Mouse (Mus musculus) NIH3T3 (cell line): Measurements from ENCODE around the gene Ywhae.

Source experiments
- DNase-seq: peaks from one replicate; pipeline ENCODE4 v3.0.0-alpha.2; 2012; ENCODE audit warnings: low read depth

The Ywhae gene

DNA sequence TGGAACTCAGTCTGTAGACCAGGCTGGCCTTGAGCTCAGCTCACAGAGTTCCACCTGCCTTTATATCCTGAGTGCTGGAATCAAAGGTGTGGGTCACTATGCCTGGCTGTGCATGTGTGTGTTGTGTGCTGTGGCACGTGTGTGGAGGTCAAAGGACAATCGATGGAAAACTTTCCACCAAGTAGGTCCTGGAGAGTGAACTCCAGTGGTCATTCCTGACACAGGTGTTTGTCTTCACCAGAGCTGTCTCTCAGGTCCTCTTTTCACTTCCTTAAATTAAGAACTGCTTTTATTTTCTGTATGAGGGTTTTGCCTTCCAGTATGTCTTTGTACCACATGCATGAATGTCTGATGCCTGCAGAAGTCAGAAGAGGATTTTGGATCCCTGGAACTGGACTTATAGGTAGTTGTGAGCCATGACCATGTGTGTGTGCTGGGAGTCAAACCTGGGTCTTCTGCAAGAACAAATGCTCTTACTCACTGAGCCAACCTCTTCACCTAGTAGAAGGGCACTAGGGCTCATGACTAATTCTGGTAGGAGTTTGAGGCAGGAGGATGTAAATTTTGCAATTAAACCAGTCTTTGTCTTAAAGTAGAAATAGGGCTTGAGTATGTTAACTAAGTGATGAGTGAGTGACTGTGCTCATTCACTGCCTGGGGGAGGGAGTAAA lies 5.3 kb downstream of the Ywhae start:
- DNase-seq: no peak

DNA sequence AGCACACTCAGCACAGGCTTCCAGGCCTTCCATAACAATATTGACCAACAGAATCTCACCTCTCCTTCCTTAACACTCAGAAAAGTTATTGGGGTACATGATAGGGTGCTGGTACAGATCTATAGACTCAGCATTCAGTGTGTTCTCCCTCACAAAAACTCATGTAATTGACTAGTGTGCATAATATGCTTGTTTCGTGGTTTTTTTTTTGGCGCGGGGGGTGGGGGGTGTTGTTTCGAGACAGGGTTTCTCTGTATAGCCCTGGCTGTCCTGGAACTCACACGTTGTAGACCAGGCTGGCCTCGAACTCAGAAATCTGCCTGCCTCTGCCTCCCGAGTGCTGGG lies 5.8 kb downstream of the Ywhae start:
- DNase-seq: no peak

DNA sequence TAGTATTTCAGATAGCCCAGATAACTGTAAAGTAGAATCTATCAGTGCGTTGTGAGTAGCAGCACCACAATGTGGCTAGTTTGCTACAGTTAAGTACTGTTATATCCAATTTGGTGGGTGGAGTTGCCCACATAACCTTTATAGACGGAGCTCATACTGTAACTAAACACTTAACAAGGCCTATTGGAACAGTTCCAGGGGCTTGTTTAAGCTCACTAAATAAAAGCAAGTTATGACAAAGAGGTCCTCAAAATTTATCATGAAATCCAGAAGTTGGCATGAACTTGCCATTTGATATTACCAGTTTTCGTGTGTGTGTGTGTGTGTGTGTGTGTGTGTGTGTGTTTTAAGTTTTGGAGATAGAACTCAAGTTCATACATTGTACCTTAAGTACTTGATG lies 7.5 kb downstream of the Ywhae start:
- peak; percentile 24 for DNase-seq

DNA sequence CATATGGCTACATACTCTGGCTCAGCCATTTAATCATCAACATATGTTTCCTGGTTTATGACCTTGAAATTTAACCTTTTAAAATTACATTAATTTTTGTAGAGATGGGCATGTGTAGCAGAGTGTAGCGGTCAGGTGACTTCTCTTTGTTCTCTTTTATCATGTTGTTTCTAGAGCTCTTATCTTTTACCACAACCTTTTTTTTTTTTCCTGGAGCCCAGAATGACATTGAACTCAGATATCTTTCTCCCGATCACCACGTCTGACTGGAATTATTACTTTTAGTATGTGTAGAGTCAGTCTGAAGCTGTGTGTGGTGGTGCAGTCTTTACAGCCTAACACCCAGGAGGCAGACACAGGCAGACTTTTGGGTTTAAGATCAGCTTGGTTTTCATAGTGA lies 8.9 kb downstream of the Ywhae start:
- no peak for DNase-seq

DNA sequence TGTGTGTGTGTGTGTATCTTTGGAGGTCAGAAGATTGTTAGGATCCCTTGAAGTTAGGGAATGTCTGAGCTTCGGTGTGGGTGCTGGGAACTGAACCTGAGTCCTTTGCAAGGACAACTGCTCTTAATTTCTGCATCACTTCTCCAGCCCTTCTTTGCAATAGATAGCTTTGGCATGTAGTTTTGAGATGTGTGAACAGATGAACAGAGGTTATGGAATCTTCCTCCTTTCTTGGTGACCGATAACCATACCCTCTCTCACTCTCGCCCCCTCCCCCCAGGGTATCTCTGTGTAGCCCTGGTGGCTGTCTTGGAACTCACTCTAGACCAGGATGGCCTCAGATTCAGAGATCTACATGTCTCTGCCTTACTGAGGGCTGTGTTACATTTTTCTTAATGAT lies 12.1 kb downstream of the Ywhae start:
- no peak for DNase-seq

DNA sequence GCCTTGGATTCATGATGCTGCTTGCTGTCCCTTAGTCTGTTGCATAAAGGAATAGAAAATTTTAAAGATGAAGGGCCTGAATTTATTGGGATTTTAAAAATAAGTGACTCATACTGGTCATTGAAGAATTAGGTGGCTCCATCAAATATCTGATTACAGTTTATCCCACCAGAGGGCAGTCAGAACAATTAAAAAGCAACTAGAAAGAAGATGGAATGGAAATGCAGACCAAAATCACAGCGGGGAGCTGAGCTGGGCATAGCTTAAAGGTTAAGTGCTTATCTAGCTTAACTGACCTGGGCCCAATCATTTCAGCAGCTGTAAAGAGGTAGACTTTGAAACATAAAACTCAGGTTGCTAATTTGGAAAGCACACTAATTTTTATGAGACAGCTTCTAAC lies 17.9 kb downstream of the Ywhae start:
- no peak for DNase-seq

DNA sequence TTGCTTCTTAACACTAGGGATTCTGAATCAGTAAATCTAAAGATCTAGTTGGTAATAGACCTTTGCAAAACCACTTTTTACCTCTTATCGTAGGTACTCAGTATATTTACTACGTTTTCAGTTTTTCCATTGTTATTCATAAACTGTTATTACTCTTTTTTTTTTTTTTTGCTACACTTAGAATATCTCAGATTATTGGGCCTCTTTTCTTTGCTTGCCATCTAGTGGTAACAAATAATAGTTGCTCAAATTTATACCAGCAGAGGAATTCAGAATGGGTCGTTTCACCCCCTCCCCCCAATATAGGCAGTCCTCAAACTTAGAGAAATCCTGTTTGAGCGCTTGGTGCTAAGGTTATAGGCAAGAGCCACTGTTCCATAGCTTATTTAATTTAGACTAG lies 18.4 kb downstream of the Ywhae start:
- no peak for DNase-seq

DNA sequence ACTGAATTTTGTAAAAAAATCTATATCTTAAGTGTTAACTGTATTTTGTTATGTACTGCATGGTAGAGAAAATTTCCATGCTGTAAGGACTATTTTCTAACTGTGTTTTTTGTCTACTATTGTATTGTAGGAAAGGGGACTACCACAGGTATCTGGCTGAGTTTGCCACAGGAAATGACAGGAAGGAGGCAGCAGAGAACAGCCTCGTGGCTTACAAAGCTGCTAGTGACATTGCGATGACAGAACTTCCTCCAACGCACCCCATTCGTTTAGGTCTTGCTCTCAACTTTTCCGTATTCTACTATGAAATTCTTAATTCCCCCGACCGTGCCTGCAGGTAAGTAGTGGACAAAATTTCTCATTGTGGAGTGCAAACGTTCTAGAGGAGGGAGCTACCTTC lies 24.0 kb downstream of the Ywhae start:
- no peak for DNase-seq

DNA sequence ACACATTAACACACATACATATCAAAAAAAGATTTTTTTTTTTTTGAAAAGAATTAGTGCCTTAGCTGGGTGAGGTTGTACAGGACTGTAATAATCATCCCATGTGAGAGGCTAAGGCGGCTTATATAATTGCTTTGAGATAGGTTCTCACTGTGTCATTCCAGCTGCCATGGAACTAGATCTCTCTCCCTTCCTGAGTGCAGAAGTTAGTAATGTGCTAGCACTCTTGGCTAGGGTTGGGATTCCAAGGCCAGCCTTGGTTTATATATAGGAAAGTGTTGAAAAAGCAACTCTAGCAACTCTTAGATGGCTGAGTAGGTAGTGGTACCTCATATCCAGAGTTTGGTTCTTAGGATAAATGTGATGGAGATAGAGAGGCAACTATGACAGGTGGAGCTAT lies 25.9 kb downstream of the Ywhae start:
- DNase-seq: no peak

DNA sequence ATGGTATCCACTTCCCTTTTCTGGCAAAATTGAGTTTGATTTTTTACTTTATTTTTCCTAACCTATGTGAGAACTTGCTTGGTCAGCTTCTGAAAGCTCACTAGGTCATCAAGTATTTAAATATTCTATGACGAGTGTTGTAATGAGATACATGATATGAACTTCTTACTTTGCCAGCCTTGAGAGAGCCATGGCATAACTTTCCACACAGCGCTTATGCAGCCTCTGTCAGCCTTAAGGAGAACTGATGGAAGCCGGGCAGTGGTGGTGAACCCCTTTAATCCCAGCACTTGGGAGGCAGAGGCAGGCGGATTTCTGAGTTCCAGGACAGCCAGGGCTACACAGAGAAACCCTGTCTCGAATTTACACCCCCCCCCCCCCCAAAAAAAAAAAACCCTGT lies 28.1 kb downstream of the Ywhae start:
- DNase-seq: no peak

DNA sequence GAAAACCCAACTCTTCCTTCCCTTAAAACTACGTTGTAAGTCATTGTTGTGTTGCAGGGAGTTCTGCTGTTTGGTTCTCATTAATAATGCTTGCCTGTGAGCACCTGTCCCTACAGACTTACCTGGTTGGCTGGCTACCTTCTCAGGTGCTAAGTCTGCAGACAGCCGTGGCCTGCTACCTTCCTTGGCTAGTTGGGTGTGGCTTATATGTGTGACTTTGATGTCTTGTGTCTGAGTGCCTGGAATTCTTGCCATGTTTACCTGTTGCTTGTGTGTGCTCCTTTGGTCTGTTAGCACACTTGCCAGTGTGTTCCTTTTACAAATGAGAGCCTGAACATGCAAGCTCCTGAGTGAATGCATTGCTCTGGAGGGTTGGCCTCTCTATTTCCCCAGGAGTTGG lies 30.0 kb downstream of the Ywhae start:
- no peak for DNase-seq

DNA sequence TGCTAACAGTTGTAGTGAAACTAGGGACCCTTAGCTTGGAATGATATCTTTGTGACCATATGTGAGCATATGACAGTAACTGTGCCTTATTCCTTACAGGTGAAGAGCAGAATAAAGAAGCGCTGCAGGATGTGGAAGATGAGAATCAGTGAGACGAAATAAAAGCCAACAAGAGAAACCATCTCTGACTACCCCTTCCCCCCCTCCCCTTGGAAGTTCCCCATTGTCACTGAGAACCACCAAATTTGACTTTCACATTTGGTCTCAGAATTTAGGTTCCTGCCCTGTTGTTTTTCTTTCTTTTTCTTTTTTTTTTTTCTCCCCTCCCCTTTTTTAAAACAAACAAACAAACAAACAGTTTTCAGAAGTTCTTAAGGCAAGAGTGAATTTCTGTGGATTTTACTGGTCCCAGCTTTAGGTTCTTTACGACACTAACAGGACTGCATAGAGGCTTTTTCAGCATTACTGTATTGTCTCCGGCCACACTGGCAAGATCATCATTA lies 31.9 kb downstream of the Ywhae start:
- DNase-seq: no peak

DNA sequence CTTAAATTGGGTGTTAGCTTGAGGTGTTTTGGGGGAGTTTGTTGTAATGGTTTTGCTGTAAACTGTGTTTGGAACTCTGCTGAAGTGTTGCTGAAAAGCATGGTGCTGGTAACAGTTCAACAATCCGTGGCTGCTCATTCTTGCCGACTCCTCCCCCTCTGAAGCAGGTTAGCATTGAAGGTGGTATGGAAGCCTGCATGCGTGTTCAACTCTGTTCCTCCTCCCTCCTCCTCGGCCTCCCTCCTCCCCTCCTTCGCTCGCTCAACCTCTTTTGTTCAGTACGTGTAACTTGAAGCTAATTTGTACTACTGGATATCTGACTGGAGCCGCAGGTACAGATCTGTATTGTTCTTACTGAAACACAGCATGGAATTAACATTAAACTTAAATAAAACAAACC lies 32.5 kb downstream of the Ywhae start:
- DNase-seq: no peak

DNA sequence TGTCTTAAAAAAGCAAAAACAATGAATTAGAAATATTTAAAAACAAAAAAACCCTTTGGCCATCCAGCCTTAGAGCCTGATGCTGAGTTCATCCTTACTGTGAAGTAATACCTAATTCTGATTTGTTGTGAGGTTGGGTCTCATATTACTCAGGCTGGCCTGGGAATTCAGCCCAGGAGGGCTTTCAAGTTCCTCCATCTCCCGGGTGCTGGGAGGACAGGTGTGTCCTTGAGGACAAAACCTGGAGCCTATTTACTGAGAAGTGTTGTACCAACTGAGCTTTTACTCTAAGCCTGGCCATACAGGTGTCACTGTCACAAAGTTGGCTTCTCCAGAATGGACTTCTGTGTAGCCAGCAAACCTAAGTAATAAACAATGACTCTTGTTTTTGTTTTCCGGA lies 34.3 kb downstream of the Ywhae start:
- peak; percentile 11 for DNase-seq

DNA sequence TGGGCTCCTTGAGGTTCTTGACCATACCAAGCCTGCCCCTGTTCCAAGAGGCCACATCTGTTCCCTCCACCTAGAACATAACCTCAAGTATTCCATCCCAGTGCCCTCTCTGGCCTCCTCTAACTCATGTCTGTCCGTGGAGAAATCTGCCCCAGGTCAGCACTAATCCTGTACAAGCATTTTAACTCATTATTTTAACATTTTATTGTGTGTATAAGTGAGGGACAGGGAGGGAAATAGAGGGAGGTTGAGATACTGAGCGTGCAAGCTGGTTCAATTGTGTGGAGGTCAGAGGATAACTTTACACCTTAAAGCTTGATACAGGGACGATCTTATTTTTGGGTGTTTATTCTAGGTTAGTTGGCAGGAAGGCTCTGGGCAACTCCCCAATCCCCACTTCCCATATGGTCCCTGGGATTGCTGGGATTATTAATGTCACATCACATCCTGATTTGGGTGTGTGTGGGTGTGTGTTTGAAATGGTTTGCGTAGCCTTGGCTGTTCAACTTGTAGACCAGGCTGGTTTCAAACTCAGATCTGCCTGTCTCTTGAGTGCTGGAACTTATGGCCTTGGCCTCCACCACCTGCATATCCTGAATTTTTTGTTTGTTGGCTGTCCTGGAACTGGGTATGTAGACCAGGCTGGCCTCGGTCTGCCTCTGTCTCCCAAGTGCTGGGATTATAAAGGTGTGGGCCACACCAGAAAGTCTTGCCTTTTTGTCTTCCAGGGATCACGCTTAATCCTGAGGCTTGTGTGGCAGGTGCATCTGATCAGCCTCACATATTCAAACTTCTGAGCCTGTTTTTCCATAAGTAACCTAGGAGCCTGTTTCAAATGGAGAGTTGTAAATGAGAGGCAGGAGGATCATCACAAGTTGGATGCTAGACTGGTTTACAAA lies 35.7 kb downstream of the Ywhae start:
- no peak for DNase-seq

DNA sequence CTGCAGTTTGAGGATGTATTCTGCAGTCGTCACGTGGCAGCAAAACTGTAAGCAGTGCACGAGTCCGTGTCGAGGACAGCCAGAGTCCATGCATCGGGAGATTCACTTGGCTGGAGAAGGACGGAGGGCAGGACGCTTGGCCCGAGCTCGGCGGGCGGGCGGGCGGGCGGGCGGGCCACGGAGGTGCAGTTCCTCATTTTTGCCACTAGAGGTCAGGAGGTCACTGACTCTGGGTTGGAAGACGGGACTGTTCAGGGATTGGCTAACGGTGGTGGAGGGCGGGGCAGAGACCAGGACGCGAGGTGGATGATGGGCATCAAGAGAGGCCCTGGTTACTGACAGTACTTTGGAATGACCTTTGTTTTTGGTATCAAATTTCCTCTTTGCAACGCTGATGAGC lies 36.5 kb downstream of the Ywhae start:
- DNase-seq: peak; percentile 79

DNA sequence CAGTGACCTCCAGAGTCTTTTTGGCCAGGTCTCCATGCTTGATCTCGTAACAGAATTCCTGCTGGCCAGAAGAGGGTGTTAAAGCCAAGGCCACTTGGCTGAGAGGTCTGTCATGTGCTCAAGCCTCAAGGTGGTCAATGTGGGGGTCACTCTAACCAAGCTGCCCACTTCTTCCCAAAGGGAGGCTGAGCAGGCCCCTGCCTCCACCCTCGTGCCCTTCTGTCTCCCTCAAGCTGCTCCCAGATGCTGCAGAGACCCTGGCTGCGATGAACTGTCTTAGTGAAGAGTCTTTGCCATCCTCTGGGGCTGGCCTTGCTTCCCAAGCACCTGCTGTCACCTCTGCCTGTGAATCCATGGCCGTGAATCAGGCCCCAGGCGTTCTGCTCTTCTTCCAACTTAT lies 39.9 kb downstream of the Ywhae start:
- DNase-seq: no peak

DNA sequence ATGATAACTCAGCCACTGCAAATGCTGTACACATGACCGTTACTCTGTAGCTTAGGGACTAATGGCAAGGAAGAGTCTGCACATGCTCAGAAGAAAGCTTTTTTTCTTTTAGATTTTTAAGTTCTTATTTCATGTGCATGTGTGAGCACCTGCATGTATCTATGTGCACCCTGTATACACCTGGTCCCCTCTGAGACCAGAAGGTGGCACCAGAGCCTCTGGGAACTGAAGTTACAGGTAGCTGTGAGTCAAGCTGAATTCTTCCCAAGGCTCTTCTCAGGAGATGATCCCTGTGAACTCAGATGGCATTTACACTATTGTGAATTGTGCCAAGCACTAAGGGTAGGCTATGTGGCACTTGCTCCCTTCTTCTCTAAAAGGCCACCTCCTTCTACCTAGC lies 43.2 kb downstream of the Ywhae start:
- no peak for DNase-seq

DNA sequence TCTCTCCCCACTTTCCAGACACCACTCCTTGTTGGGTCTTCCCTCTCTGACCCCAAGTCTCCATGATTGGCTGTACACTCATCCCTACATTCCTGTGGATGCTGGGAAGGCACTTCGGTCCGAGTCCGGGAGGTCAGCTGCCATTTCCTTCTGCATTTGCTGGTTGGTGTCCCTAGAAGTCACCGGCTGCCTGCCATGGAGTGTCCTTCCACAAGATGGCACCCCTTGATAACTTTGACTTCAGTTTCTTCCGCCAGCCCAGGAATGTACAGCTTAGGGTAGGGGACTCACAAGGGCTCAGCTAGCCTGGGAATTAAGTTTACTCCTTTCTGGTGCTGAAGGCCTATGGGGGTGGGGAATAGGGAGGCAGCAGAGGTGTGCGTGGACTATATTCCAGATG lies 49.2 kb downstream of the Ywhae start:
- peak; percentile 80 for DNase-seq

DNA sequence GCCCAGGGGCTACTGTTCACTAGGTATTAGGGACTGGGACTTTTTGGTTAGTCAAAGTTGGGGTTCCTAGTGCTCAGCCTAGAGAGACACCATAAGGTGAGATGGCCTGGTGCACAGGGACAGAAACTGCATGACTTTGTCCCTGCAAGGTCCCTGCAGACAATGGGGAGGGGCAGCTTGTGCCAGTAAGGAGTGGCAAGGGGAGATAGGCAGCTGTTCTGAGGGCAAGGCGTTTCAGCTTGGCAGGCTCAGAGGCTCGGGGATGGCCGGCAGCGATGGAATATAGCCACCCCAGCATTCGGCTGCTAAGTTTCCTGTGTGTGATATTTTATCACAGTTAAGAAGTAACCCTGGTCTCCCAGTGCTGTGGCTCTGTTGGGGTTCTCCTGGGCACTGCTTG lies 51.1 kb downstream of the Ywhae start:
- DNase-seq: no peak

DNA sequence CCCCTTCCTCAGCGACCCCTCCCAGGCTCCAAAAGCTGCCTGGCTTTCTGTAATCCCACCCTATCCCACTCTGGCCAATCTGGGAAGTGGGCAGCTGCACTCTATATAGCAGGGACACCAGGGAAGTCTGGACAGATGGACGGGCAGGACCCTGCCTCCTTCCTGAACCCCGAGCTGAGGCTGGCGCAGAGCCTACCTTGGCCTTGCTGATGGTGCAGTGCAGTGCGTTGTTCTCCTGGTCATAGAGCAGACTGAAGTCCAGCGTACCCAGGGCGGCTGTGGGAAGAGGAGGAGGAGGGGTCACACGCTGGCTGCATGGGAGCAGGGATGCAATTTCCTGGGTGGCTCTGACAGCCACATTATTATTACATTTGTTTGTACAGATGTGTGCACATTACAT lies 53.2 kb downstream of the Ywhae start:
- DNase-seq: no peak

DNA sequence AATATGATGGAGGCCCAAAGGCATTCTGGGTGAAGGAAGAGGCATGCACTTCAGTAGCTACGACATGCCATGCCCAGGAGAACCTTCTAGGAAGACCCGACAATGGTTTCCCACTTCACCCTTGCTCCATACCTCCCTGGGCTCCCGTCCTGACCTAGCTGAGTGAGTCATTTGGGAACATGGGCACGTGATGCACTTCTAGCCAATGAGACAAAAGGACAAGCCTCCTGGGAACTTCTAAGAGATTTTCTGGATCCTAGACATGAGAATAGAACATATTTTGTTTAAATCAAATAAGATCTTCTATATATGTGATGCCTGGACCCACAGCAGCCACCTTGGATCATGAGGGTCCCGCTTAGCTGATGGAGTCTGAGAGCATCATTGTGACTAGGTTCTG lies 59.9 kb downstream of the Ywhae start:
- peak; percentile 42 for DNase-seq

DNA sequence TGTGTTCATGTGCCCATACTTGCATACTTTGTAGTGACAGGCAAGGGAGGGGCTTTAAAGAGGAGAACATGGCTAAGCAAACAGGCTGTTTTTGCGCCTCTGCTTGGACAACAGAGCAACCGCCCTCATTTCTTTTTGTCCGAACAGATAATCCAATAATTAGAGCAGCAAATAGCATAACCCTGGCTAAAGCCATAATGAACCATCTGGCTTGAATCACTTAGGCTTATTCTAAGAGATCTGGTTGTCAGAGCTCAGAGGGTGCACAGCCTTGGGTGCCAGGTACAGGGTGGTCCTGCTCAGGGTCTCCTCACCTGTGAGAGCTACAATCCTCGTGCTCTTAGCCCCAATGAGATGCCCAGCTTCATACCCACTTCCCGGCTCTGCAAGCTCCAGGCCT lies 60.7 kb downstream of the Ywhae start:
- no peak for DNase-seq
